Mouse (Mus musculus): Measurements from ENCODE around the gene Lmo2. TPM values are rescaled to one million over a fixed set of nuclear protein-coding genes. Genes with fewer than 3 reads are reported as not detected.

The Lmo2 gene
- total and polyA plus RNA-seq, 3 experiments: 43.3 to 108 (median 63.6) TPM

DNA sequence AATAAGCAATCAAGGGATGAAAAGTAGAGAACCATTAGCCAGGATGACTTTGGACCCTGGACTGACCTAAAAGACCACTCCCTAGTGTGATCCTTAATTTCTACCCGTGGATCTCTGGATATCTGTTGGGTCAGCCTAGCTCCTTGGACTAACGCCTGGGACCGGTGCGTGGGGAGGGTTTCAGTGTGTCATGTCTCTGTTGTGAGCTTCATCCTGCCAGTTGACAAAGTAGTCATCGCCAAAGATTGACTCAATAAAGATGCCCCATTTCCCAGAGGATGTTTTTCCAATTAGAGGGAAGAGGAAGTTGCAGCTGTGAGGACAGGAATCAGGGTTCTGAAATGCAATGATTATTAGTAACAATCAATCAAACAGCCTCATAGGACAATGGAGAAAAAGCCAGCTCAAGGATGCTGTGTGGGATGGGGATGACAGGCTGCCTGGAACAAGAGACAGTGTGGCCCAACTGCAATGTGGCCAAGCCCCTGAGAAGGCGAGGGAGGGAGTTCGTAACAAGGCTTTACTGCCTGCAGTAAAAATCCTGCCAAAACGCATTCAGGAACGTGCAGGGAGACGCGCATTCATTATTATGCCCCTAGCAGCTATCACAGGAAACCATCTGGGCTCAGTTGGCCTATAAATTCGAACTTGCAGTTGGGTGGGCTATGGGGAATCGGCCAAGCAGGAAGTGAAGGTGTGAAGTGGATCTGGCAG lies 27.3 kb upstream of the Lmo2 start:
- no peak overlapping the region for H3K9ac ChIP-seq (ENCODE audit: insufficient read depth, low read depth)
- TF ChIP-seq UBTF (IDR thresholded peaks at IDR 0.05; ENCODE audit: low read depth, low read length): no peak
- TF ChIP-seq MAZ (IDR thresholded peaks at IDR 0.05; ENCODE audit: low read depth, low read length): no peak
- TF ChIP-seq MEF2A (IDR thresholded peaks at IDR 0.05; ENCODE audit: borderline replicate concordance, low read depth, low read length): no peak
- TF ChIP-seq CHD1 (IDR thresholded peaks at IDR 0.05; ENCODE audit: low read depth, low read length): no peak
- TF ChIP-seq ZC3H11A (IDR thresholded peaks at IDR 0.05; ENCODE audit: low read depth, low read length): no peak
- TF ChIP-seq MAX (IDR thresholded peaks at IDR 0.05; ENCODE audit: low read length): no peak
- TF ChIP-seq E2F4 (IDR thresholded peaks at IDR 0.05; ENCODE audit: insufficient replicate concordance, low read depth, low read length): no peak
- TF ChIP-seq USF2 (conservative IDR thresholded peaks at IDR 0.05; ENCODE audit: low read depth, low read length): no peak
- no peak for TF ChIP-seq MXI1 (IDR thresholded peaks at IDR 0.05; ENCODE audit: low read depth, low read length)
- TF ChIP-seq ZKSCAN1 (IDR thresholded peaks at IDR 0.05; ENCODE audit: borderline replicate concordance, low read depth, low read length): no peak
- TF ChIP-seq TBP (conservative IDR thresholded peaks at IDR 0.05; ENCODE audit: low read depth, low read length): no peak
- no peak for TF ChIP-seq JUN (IDR thresholded peaks at IDR 0.05; ENCODE audit: insufficient read depth, low read depth, low read length)
- TF ChIP-seq ZNF384 (IDR thresholded peaks at IDR 0.05; ENCODE audit: low read depth, low read length): no peak
- TF ChIP-seq GABPA (IDR thresholded peaks at IDR 0.05; ENCODE audit: insufficient replicate concordance, low read depth, low read length): no peak
- TF ChIP-seq NRF1 (IDR thresholded peaks at IDR 0.05; ENCODE audit: low read depth, low read length): no peak
- no peak for TF ChIP-seq RAD21 (IDR thresholded peaks at IDR 0.05; ENCODE audit: low read depth, low read length)
- no peak for TF ChIP-seq CHD2 (IDR thresholded peaks at IDR 0.05; ENCODE audit: low read length)
- no peak for TF ChIP-seq KAT2A (IDR thresholded peaks at IDR 0.05; ENCODE audit: insufficient replicate concordance, low read length)
- no peaks in the 10 kb centered on the region for H3K9me3 ChIP-seq (replicated peaks; ENCODE audit: low read length)
- peaks cover 16 to 35% of the 10 kb centered on the region in 2 experiments for H3K4me1 ChIP-seq (ENCODE audit: control insufficient read depth in 1 of 2, insufficient read depth in 2 of 2)
- dilution Hi-C loops (cut with MboI; ENCODE audit: extremely low pct_ligation_motif_present, extremely low pct_unique_long_range_greater_than_20kb, low sequenced_read_pairs): no loop called here
- no peak overlapping the region for H3K27ac ChIP-seq (ENCODE audit: insufficient read depth, low read depth)
- no peak for DNase-seq (ENCODE audit: extremely low read depth)
- H3K4me2 ChIP-seq (ENCODE audit: insufficient read depth, low read depth, poor library complexity, severe bottlenecking): no peak overlapping the region
- H3K36me3 ChIP-seq (replicated peaks in 1 of 2; ENCODE audit: control insufficient read depth in 1 of 2, insufficient read depth in 1 of 2, low read length in 1 of 2): no peaks in the 10 kb centered on the region
- no peaks in the 10 kb centered on the region for H3K79me2 ChIP-seq (replicated peaks; ENCODE audit: control insufficient read depth, extremely low read depth, insufficient read depth, poor library complexity, severe bottlenecking)
- no peaks in the 10 kb centered on the region for H3K27me3 ChIP-seq (replicated peaks)
- H3K4me3 ChIP-seq (replicated peaks in 1 of 3; ENCODE audit: low read depth in 2 of 3, low read length in 2 of 3, poor library complexity in 1 of 3): no peak overlapping the region
- in situ Hi-C loops (cut with MboI; ENCODE audit: low pct_ligation_motif_present, low pct_unique_long_range_greater_than_20kb, low sequenced_read_pairs): no loop called here

DNA sequence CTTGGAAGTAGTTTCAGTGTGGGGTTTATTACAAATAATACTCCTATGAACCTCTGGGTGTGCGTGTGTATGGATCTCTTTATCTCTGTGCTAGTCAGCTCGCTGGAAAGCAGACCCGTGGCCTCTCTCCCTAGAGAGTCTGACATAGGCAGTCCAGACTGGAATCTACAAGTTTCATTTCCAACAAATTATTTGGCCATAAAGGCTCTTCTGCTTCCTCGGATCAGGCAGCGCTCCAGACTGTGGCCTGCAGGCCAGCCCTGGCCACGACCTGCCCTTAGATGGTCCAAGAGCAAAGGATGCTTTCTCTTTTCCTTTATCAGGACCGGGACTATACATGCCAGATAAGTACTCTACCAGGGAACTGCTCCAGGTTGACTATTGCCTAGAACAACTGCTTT lies 26.3 kb upstream of the Lmo2 start:
- dilution Hi-C loops (cut with MboI; ENCODE audit: extremely low pct_ligation_motif_present, extremely low pct_unique_long_range_greater_than_20kb, low sequenced_read_pairs): no loop called here
- no peaks in the 10 kb centered on the region for H3K27me3 ChIP-seq (replicated peaks)
- H3K4me2 ChIP-seq (ENCODE audit: insufficient read depth, low read depth, poor library complexity, severe bottlenecking): no peak overlapping the region
- DNase-seq (ENCODE audit: extremely low read depth): no peak
- no peaks in the 10 kb centered on the region for H3K9me3 ChIP-seq (replicated peaks; ENCODE audit: low read length)
- TF ChIP-seq NELFE (IDR thresholded peaks at IDR 0.05; ENCODE audit: low read depth, low read length) (no peak), MYC (IDR thresholded peaks at IDR 0.05; ENCODE audit: low read depth, low read length) (no peak), USF1 (IDR thresholded peaks at IDR 0.05; ENCODE audit: low read depth, low read length) (no peak), SMC3 (IDR thresholded peaks at IDR 0.05; ENCODE audit: low read depth, low read length) (no peak)
- in situ Hi-C loops (cut with MboI; ENCODE audit: low pct_ligation_motif_present, low pct_unique_long_range_greater_than_20kb, low sequenced_read_pairs): no loop called here
- H3K79me2 ChIP-seq (replicated peaks; ENCODE audit: control insufficient read depth, extremely low read depth, insufficient read depth, poor library complexity, severe bottlenecking): no peaks in the 10 kb centered on the region
- H3K4me1 ChIP-seq (ENCODE audit: control insufficient read depth in 1 of 2, insufficient read depth in 2 of 2): peaks cover 22 to 46% of the 10 kb centered on the region in 2 experiments
- H3K9ac ChIP-seq (ENCODE audit: insufficient read depth, low read depth): no peak overlapping the region
- H3K4me3 ChIP-seq (replicated peaks in 1 of 3; ENCODE audit: low read depth in 2 of 3, low read length in 2 of 3, poor library complexity in 1 of 3): no peak overlapping the region
- H3K27ac ChIP-seq (ENCODE audit: insufficient read depth, low read depth): no peak overlapping the region
- no peaks in the 10 kb centered on the region for H3K36me3 ChIP-seq (replicated peaks in 1 of 2; ENCODE audit: control insufficient read depth in 1 of 2, insufficient read depth in 1 of 2, low read length in 1 of 2)
